Mouse (Mus musculus) ES-E14 (cell line): Measurements from ENCODE around the gene Acot3.

ENCODE experiments used
- HCFC1 ChIP-seq: IDR thresholded peaks from 2 replicates; pipeline ENCODE4 v1.6.1; 2012; ENCODE audit warnings: low read length, inconsistent platforms, borderline replicate concordance; ENCODE audit not compliant: insufficient read depth
- ZNF384 ChIP-seq: IDR thresholded peaks from 2 replicates; pipeline ENCODE4 v1.6.1; 2012; ENCODE audit warnings: low read depth, low read length, inconsistent platforms

DNA sequence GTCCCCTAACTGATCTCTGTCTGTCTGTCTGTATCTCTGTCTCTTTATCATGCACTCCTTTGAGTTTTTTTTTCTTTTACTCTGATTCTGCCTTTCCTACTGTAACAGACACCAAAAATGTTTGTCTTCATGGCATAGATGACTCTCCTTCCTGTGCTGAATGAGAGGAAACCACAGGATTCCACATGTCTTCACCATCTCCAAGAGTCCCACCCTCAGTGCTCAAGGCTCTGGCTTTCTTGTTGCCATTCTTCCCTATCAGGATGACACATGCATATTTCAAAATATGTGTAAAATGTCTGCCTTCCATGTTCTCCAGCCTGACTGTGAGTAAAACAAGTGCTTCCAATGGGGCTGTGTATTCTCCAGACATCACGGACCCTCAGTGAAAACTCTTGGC, 5.0 kb upstream of the Acot3 start:
- TF ChIP-seq HCFC1: no peak
- TF ChIP-seq ZNF384: no peak
